Mouse (Mus musculus): ENCODE data around the gene Irak3. TPM values are rescaled to one million over a fixed set of nuclear protein-coding genes. Genes with fewer than 3 reads are reported as not detected.
A peak's percentile ranks its signal among the peaks of the same experiment; 100 is the strongest.
"Not testable (repeated sequence)": the region's sequence is repeated elsewhere in the genome, so short reads cannot be mapped to it uniquely, and the experiment has no call there.

Irak3 gene
- polyA plus RNA-seq, 1 experiment from 2014 or later, result 0.24 TPM

DNA sequence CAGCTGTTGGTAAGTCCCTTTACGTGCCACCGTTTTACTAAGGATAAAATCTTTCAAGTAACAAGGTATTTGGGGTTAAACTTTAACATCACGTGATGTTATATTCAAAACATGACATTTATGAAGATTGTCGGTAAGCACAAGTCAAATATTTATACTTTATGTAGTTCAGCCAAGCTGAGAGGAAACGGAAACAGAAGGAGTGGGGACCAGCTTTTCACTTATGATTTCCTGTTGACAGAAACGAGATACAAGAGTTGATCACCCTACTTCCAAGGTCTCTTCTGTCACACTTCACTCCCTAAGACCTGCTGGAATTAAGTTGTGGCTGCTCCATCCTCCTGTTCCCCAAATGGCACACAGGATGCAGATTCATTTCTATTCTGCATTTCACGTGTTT lies 18.8 kb upstream of the Irak3 start:
- Histone ChIP-seq H3K4me1 (replicated peaks) (no peaks in the 10 kb centered on the region), H3K27me3 (no peaks in the 10 kb centered on the region), H3K9ac (replicated peaks) (no peak overlapping the region), H3K9me3 (no peaks in the 10 kb centered on the region), H3K4me3 (replicated peaks) (no peak overlapping the region), H3K4me2 (replicated peaks) (no peak overlapping the region), H3K27ac (no peak overlapping the region), H3K36me3 (peaks cover 37% of the 10 kb centered on the region)
- ATAC-seq, result no peak
- WGBS, result 89% methylated on average over 7 of the region's 7 CpGs

DNA sequence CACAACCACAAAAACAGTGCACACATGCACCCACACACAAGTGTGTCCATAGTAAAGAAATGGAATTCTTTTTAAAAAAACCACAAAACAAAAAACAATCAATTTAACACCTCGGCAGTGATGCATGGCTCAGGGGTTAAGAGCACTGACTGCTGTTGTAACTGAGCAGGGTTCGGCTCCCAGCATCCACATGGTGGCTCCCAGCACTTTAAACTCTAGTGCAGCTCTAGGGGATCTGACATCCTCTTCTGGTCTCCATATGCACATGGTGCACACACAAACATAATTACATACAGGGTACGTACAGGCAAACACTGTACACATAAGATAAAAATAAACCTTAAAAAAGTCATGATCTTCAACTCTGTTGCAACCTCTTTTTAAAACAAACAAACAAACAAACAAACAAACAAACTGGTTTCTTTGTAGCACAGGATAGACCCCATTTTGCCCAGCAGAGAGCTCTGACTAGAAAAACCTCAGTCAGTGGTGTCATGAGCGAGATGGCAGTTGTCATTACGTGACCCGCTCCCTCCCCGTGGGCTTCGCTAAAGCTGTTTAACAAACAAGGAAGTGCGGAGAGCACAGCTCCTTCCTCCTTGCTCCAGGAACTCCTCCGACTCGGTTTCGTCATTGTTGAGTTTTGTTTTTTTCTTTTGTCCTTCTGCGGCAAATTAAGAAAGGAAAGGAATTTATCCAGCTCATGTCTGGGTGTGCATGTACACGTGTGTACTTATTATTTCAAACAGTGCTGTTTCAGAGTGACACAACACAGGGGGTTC lies 17.8 kb upstream of the Irak3 start:
- Histone ChIP-seq H3K4me2 (replicated peaks) (no peak overlapping the region), H3K9ac (replicated peaks) (no peak overlapping the region), H3K4me1 (replicated peaks) (no peaks in the 10 kb centered on the region), H3K27ac (no peak overlapping the region), H3K9me3 (no peaks in the 10 kb centered on the region), H3K36me3 (peaks cover 38% of the 10 kb centered on the region), H3K4me3 (replicated peaks) (no peak overlapping the region), H3K27me3 (no peaks in the 10 kb centered on the region)
- ATAC-seq, result no peak
- WGBS, result 92% methylated on average over 14 of the region's 14 CpGs

GRCm38 (mm10) chr10:120218996-120219395 lies 17.1 kb upstream of the Irak3 start:
- no peak overlapping the region for H3K27ac ChIP-seq
- H3K4me3 ChIP-seq (replicated peaks), result no peak overlapping the region
- no peaks in the 10 kb centered on the region for H3K27me3 ChIP-seq
- no peaks in the 10 kb centered on the region for H3K9me3 ChIP-seq
- H3K36me3 ChIP-seq, result peaks cover 34% of the 10 kb centered on the region
- H3K9ac ChIP-seq (replicated peaks), result no peak overlapping the region
- H3K4me1 ChIP-seq (replicated peaks), result no peaks in the 10 kb centered on the region
- 94% methylated on average over 10 of the region's 10 CpGs for WGBS
- no peak for ATAC-seq
- no peak overlapping the region for H3K4me2 ChIP-seq (replicated peaks)

- 74% methylated on average over 1 of the region's 1 CpGs for WGBS
Measured at GRCm38 (mm10) chr10:120217099-120217498, 15.2 kb upstream of the Irak3 start.

GRCm38 (mm10) chr10:120210096-120210495 lies 8.2 kb upstream of the Irak3 start:
- Histone ChIP-seq H3K4me3 (replicated peaks) (peak overlapping the region; percentile 97), H3K4me1 (replicated peaks) (peaks cover 10% of the 10 kb centered on the region), H3K4me2 (replicated peaks) (peak overlapping the region; percentile 74; the same call in 1 of the 2 replicates), H3K9ac (replicated peaks) (no peak overlapping the region), H3K27me3 (0 out of 2 replicates have a peak, but pooled peaks cover 2% of the 10 kb centered on the region), H3K27ac (no peak overlapping the region), H3K9me3 (0 out of 2 replicates have a peak, but pooled peaks cover 6% of the 10 kb centered on the region), H3K36me3 (no peaks in the 10 kb centered on the region; the same call in 1 of the 2 replicates)
- WGBS, result 96% methylated on average over 3 of the region's 3 CpGs
- ATAC-seq, result no peak

More at GRCm38 (mm10) chr10:120217099-120217498, 15.2 kb upstream of the Irak3 start:
- not testable (repeated sequence) for H3K27me3 ChIP-seq; H3K9me3 ChIP-seq; H3K9ac ChIP-seq (replicated peaks); ATAC-seq; H3K4me1 ChIP-seq (replicated peaks); H3K4me3 ChIP-seq (replicated peaks); H3K27ac ChIP-seq; H3K4me2 ChIP-seq (replicated peaks)
- peaks cover 28% of the 10 kb centered on the region for H3K36me3 ChIP-seq

GRCm38 (mm10) chr10:120209539-120209925 lies 7.6 kb upstream of the Irak3 start:
- peak overlapping the region; percentile 97 for H3K4me3 ChIP-seq (replicated peaks)
- H3K27me3 ChIP-seq, result 0 out of 2 replicates have a peak, but pooled peaks cover 2% of the 10 kb centered on the region
- no peak for ATAC-seq
- H3K9ac ChIP-seq (replicated peaks), result no peak overlapping the region
- peak overlapping the region; percentile 74 for H3K4me2 ChIP-seq (replicated peaks)
- no peak overlapping the region for H3K27ac ChIP-seq
- peaks cover 10% of the 10 kb centered on the region for H3K4me1 ChIP-seq (replicated peaks)
- no peaks in the 10 kb centered on the region; the same call in 1 of the 2 replicates for H3K36me3 ChIP-seq
- 0 out of 2 replicates have a peak, but pooled peaks cover 6% of the 10 kb centered on the region for H3K9me3 ChIP-seq
- WGBS, result 79% methylated on average over 6 of the region's 6 CpGs

GRCm38 (mm10) chr10:120208575-120209538 lies 6.9 kb upstream of the Irak3 start:
- Histone ChIP-seq H3K27me3 (0 out of 2 replicates have a peak, but pooled peaks cover 2% of the 10 kb centered on the region), H3K36me3 (no peaks in the 10 kb centered on the region; the same call in 1 of the 2 replicates), H3K4me1 (replicated peaks) (peaks cover 10% of the 10 kb centered on the region), H3K27ac (no peak overlapping the region), H3K9me3 (0 out of 2 replicates have a peak, but pooled peaks cover 6% of the 10 kb centered on the region), H3K9ac (replicated peaks) (peak overlapping the region; percentile 87), H3K4me3 (replicated peaks) (peak overlapping the region; percentile 97), H3K4me2 (replicated peaks) (peak overlapping the region; percentile 74)
- ATAC-seq, result peak; percentile 93
- 5% methylated on average over 53 of the region's 53 CpGs for WGBS

DNA sequence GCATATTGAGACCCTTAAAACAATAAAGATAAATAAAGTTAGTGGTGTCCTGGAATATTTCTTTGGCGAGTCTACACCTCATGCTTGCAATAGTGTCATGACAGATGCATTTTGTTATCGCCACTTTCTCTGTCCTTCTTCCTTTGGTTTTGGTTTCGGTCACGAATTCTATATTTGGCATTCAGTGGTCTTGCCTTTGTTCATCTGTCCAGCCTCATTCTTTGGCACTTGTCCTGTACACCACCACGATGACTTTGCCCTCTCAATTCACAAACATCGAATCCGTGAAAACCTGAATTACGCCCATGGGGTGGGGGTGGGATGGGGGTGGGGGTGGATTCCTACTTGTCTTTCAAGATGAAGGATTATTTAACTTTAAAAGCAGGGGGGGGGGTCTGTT lies 6.1 kb upstream of the Irak3 start:
- no peak overlapping the region for H3K4me3 ChIP-seq (replicated peaks)
- 89% methylated on average over 8 of the region's 8 CpGs for WGBS
- no peak for ATAC-seq

DNA sequence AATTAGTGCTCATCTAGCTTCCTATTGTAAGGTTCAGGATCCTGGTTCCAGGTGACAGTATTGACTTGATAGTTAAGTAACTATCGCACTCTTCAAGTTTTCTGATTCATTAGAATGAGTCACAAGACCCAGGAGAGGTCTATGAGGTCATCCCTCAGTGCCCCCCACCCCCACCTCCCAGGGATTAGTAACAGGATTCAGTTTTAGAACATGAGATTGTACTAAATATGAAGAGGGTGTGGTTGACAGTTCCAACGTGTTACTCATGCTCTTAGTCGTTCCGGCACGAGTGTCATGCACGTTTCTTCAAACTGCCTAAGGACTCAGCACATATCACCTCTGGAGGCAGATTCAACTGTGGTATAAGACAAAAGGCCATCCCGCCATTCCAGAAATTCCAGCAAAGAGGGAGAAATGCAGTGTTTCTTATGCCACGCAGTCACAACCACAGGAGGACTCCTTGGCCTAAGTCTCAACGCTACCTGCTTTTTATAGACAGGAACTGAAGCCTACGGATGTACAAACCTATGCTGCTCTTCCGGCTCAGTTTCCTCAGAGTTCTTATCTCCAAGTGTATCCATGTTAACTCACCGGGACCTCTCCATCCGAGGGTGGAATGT lies 2.8 kb upstream of the Irak3 start:
- 84% methylated on average over 13 of the region's 13 CpGs for WGBS
- no peak for ATAC-seq

More for the DNA sequence above, 6.1 kb upstream of the Irak3 start:
- H3K4me1 ChIP-seq (replicated peaks), result peaks cover 10% of the 10 kb centered on the region
- no peak overlapping the region for H3K4me2 ChIP-seq (replicated peaks)
- peaks cover 3% of the 10 kb centered on the region; the same call in 1 of the 2 replicates for H3K27me3 ChIP-seq
- no peak overlapping the region for H3K9ac ChIP-seq (replicated peaks)
- 0 out of 2 replicates have a peak, but pooled peaks cover 6% of the 10 kb centered on the region for H3K9me3 ChIP-seq
- no peaks in the 10 kb centered on the region; the same call in 1 of the 2 replicates for H3K36me3 ChIP-seq
- no peak overlapping the region for H3K27ac ChIP-seq

DNA sequence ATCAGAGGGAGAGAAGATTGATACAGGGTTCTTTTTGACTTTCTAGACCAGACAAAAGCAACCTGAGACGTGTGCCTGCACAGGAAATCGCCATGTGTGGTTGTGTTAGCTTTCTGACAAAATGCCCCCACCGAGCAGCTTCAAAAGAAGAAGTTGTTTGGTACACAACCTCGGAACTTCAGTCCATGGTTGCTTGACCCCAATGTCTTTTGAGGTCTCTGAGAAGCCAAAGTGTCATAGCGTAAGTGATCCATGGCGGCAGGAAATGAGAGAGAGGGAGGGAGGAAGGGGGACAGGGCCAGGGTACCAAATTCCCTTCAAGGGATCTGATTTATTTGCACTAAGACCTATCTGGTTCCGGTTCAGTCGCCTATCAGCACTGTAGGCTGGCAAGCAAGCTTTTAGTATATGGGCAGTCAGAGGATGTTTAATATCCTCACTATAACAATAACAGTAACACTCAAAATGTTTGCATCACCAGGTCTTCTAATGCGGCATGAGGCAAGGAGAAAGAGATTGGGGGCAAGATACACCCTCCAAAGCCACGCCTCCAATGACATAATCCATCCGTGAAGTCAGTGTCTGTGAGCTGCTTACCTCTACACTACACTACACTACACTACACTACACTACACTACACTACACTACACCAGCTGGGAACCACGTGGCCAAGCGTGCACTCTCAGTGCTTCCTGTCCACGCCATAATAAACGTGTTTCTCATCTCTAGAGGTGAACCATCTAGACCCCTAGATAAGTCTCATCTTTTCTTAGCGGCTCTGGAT lies 729 bp upstream of the Irak3 start:
- Histone ChIP-seq H3K4me2 (replicated peaks) (no peak overlapping the region; the same call in 1 of the 2 replicates), H3K9ac (replicated peaks) (no peak overlapping the region), H3K36me3 (no peaks in the 10 kb centered on the region), H3K9me3 (no peaks in the 10 kb centered on the region), H3K4me3 (replicated peaks) (no peak overlapping the region), H3K4me1 (replicated peaks) (peaks cover 11% of the 10 kb centered on the region), H3K27me3 (peaks cover 29% of the 10 kb centered on the region), H3K27ac (no peak overlapping the region)
- no peak for ATAC-seq
- 77% methylated on average over 16 of the region's 16 CpGs for WGBS

More for the DNA sequence above, 2.8 kb upstream of the Irak3 start:
- Histone ChIP-seq H3K36me3 (no peaks in the 10 kb centered on the region), H3K9ac (replicated peaks) (no peak overlapping the region), H3K9me3 (no peaks in the 10 kb centered on the region), H3K4me1 (replicated peaks) (peaks cover 16% of the 10 kb centered on the region), H3K27me3 (peaks cover 23% of the 10 kb centered on the region), H3K27ac (no peak overlapping the region), H3K4me2 (replicated peaks) (no peak overlapping the region), H3K4me3 (replicated peaks) (no peak overlapping the region)

All from midbrain, embryonic 13.5 days (tissue).